ENCODE assay signal across 9 mouse cellular contexts in genomic region chr9:37085370-37085769, GRCm38 (mm10).
DNase-seq lines count a peak whose midpoint lies in the region; ATAC-seq and TF ChIP-seq lines count a peak whose summit lies in the region.
"Had no signal": no experiment of that assay in that cellular context is flagged by ENCODE, and none has a peak within 500 bp of the region (broad histone marks: within the 10 kb centered on the region; RNA-seq: fewer than 3 reads in every experiment).

No protein-coding gene starts in this region.

- peaks cover 16% of the 10 kb centered on the region for H3K4me1 ChIP-seq in embryonic facial prominence, embryonic 14.5 days (ENCODE audit: control insufficient read depth, insufficient read depth, low read length)
- peaks cover 38% of the 10 kb centered on the region for H3K4me1 ChIP-seq in embryonic facial prominence, embryonic 10.5 days
- H3K4me1 ChIP-seq in lung, embryonic 16.5 days (replicated peaks; ENCODE audit: control insufficient read depth, insufficient read depth, low read length), result peaks cover 6% of the 10 kb centered on the region

- H3K9me3 ChIP-seq in embryonic facial prominence, embryonic 14.5 days (ENCODE audit: control insufficient read depth, low read length), result no peaks in the 10 kb centered on the region
- H3K9me3 ChIP-seq in embryonic facial prominence, embryonic 10.5 days, result no peaks in the 10 kb centered on the region
- H3K9me3 ChIP-seq in lung, embryonic 16.5 days (ENCODE audit: control insufficient read depth, low read length), result no peaks in the 10 kb centered on the region

- no peak overlapping the region for H3K4me3 ChIP-seq in embryonic facial prominence, embryonic 14.5 days (ENCODE audit: low read depth, low read length)
- no peak overlapping the region for H3K4me3 ChIP-seq in embryonic facial prominence, embryonic 10.5 days
- no peak overlapping the region for H3K4me3 ChIP-seq in lung, embryonic 16.5 days (ENCODE audit: low read length)
- H3K4me3 ChIP-seq in left cerebral cortex, adult 2 months, result no peak overlapping the region

- peak; percentile 86 for DNase-seq in embryonic facial prominence, embryonic 14.5 days (ENCODE audit: low spot score)
- no peak for DNase-seq in embryonic facial prominence, embryonic 10.5 days (ENCODE audit: low spot score)
- DNase-seq in left cerebral cortex, postnatal 14 days (ENCODE audit: low spot score in 2 of 2), result peak; percentile 47 to 72
- DNase-seq in left cerebral cortex, adult 9 months (ENCODE audit: low spot score in 2 of 2), result no peak
- DNase-seq in cerebellum, adult 9-10 months, result peak; percentile 80
- DNase-seq in left cerebral cortex, adult 2 months (ENCODE audit: extremely low spot score in 1 of 2, low spot score in 2 of 2), result no peak

- TF ChIP-seq CTCF in left cerebral cortex, adult 2 months (IDR thresholded peaks at IDR 0.05), result no peak

- WGBS in embryonic facial prominence, embryonic 14.5 days, result 59% methylated on average over 2 of the region's 2 CpGs
- 83% methylated on average over 2 of the region's 2 CpGs for WGBS in embryonic facial prominence, embryonic 10.5 days
- 53% methylated on average over 2 of the region's 2 CpGs for WGBS in lung, embryonic 16.5 days

- H3K4me2 ChIP-seq in embryonic facial prominence, embryonic 14.5 days (ENCODE audit: low read depth, low read length), result no peak overlapping the region
- no peak overlapping the region for H3K4me2 ChIP-seq in lung, embryonic 16.5 days (ENCODE audit: low read depth, low read length)

- H3K27me3 ChIP-seq in embryonic facial prominence, embryonic 14.5 days (replicated peaks; ENCODE audit: control insufficient read depth, insufficient read depth, low read length), result no peaks in the 10 kb centered on the region
- no peaks in the 10 kb centered on the region for H3K27me3 ChIP-seq in embryonic facial prominence, embryonic 10.5 days (replicated peaks; ENCODE audit: low read depth, poor library complexity, severe bottlenecking)
- no peaks in the 10 kb centered on the region for H3K27me3 ChIP-seq in lung, embryonic 16.5 days (ENCODE audit: control insufficient read depth, insufficient read depth, low read depth, low read length)

- no peak overlapping the region for H3K9ac ChIP-seq in embryonic facial prominence, embryonic 14.5 days (ENCODE audit: low read depth, low read length)
- no peak overlapping the region for H3K9ac ChIP-seq in lung, embryonic 16.5 days (ENCODE audit: low read length)

- peak overlapping the region; percentile 48; the same call in 1 of the 2 replicates for H3K27ac ChIP-seq in embryonic facial prominence, embryonic 14.5 days (replicated peaks; ENCODE audit: low read depth, low read length)
- H3K27ac ChIP-seq in embryonic facial prominence, embryonic 10.5 days (replicated peaks), result no peak overlapping the region
- no peak overlapping the region for H3K27ac ChIP-seq in lung, embryonic 16.5 days (ENCODE audit: low read length)
- H3K27ac ChIP-seq in left cerebral cortex, adult 2 months, result no peak overlapping the region

- H3K36me3 ChIP-seq in embryonic facial prominence, embryonic 14.5 days (ENCODE audit: control insufficient read depth, insufficient read depth, low read length), result no peaks in the 10 kb centered on the region
- peaks cover 24% of the 10 kb centered on the region for H3K36me3 ChIP-seq in embryonic facial prominence, embryonic 10.5 days (replicated peaks)
- no peaks in the 10 kb centered on the region for H3K36me3 ChIP-seq in lung, embryonic 16.5 days (ENCODE audit: control insufficient read depth, insufficient read depth, low read length)

- intact Hi-C loops in left cerebral cortex, postnatal 14 days (cut with DNase I), result no loop called here
- intact Hi-C loops in left cerebral cortex, adult 2 months (cut with DNase I), result no loop called here

- peak; percentile 31; the same call in 1 of the 2 replicates for ATAC-seq in embryonic facial prominence, embryonic 14.5 days (ENCODE audit: low read depth)
- peak; percentile 80 for ATAC-seq in lung, embryonic 16.5 days (ENCODE audit: low read depth)
- ATAC-seq in activated CD4-positive, CD25-positive, alpha-beta regulatory T cell, adult 4 months, result no peak
- ATAC-seq: CD4-positive, CD25-positive, alpha-beta regulatory T cell, adult 4 months had no signal

Comparison
In these comparisons a context has a peak if more than half of its experiments do, and no peak if none do; other contexts are left out.
1. DNase-seq: peak in embryonic facial prominence, embryonic 14.5 days (single experiment), left cerebral cortex, postnatal 14 days (2 of 2) and cerebellum, adult 9-10 months (single experiment); none in embryonic facial prominence, embryonic 10.5 days (single experiment), left cerebral cortex, adult 9 months (0 of 2) and left cerebral cortex, adult 2 months (0 of 2).